Mouse (Mus musculus) MEL (cell line): Measurements from ENCODE around the gene Anp32e.

Experiments used
- CHD1 ChIP-seq: IDR thresholded peaks from 2 replicates; pipeline ENCODE4 v1.6.1; 2012; ENCODE audit warnings: low read depth, mild to moderate bottlenecking, inconsistent platforms, low read length, improper control_type of control experiment
- CTCF ChIP-seq, 3 experiments: IDR thresholded peaks in 2 of 3; conservative IDR thresholded peaks in 1 of 3; 2 replicates each; pipeline ENCODE4 v1.5.1; 2011 to 2012; ENCODE audit warnings: low read length in 3 of 3, low read depth in 2 of 3, mild to moderate bottlenecking in 2 of 3, improper control_type of control experiment in 1 of 3, inconsistent platforms in 1 of 3, mixed read lengths in 1 of 3, moderate library complexity in 1 of 3; ENCODE audit not compliant: control insufficient read depth in 1 of 3, insufficient read depth in 1 of 3, poor library complexity in 1 of 3, severe bottlenecking in 1 of 3
- EP300 ChIP-seq, 2 experiments: IDR thresholded peaks; 2 replicates each; pipeline ENCODE4 v1.6.1; 2011; ENCODE audit warnings: improper control_type of control experiment in 2 of 2, low read length in 2 of 2, low read depth in 1 of 2, mild to moderate bottlenecking in 1 of 2
- JUND ChIP-seq: IDR thresholded peaks from 2 replicates; pipeline ENCODE4 v1.6.1; 2011; ENCODE audit warnings: low read depth, mild to moderate bottlenecking, improper control_type of control experiment, low read length
- MYC ChIP-seq: IDR thresholded peaks from 2 replicates; pipeline ENCODE4 v1.6.1; 2011; ENCODE audit warnings: low read depth, mild to moderate bottlenecking, low read length, improper control_type of control experiment, moderate library complexity
- POLR2A ChIP-seq, 2 experiments: IDR thresholded peaks; 2 replicates each; pipeline ENCODE4 v1.6.1; 2011 to 2012; ENCODE audit warnings: low read length in 2 of 2, mild to moderate bottlenecking in 2 of 2, control low read depth in 1 of 2, improper control_type of control experiment in 1 of 2, low read depth in 1 of 2, moderate library complexity in 1 of 2; ENCODE audit not compliant: control insufficient read depth in 1 of 2, insufficient read depth in 1 of 2, poor library complexity in 1 of 2
- SIN3A ChIP-seq: IDR thresholded peaks from 2 replicates; pipeline ENCODE4 v1.6.1; 2012; ENCODE audit warnings: low read length, improper control_type of control experiment, inconsistent platforms
- USF1 ChIP-seq: IDR thresholded peaks from 2 replicates; pipeline ENCODE4 v1.6.1; 2014; ENCODE audit warnings: low read depth, mild to moderate bottlenecking, inconsistent platforms, low read length, improper control_type of control experiment, moderate library complexity

DNA sequence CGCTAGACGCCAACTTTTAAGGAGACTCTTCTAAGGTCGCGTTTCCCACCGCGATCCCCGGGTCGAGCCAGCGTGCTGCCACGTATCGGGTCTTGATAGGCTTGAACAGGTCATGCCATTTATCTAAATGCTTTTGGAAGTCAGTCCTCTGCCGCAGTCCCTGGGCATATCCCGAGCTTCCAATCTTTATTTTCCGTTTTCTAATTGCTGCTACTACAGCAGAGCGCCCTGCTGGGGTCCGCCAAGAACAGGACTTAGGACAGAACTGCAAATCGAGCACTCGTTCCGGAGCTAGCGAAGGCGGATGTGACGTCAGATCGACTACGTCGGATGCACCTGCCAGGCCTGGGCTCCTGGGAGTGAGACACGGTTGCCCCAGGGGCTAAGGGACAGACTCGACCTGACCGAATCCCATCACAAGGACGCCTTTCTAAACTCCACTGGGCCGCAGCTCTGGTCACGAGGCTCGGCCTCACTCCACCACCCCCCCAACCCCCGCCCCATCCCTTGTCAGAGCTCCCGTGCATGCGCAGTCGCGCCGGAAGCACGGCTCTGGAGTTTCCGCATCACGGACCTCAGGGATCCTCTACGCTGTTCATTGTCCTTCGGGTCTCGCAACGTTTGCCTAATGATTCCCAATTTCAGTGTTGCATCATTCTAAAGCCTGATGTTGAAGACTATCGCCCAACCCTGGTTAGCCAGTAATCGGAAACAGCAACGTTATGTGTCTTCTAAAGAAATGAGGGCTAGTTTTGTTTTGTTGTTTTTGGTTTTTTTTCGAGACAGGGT is 21.9 kb downstream of the Anp32e start:
- peak; percentile 94 for TF ChIP-seq CHD1
- TF ChIP-seq POLR2A (IDR thresholded peaks at IDR 0.05; ENCODE audit: control insufficient read depth in 1 of 2, insufficient read depth in 1 of 2, low read depth in 1 of 2, low read length in 2 of 2, poor library complexity in 1 of 2) = peak; percentile 89 to 96
- TF ChIP-seq CTCF (IDR thresholded peaks at IDR 0.05 in 2 of 3, conservative IDR thresholded peaks at IDR 0.05 in 1 of 3; ENCODE audit: control insufficient read depth in 1 of 3, insufficient read depth in 1 of 3, low read depth in 2 of 3, low read length in 3 of 3, poor library complexity in 1 of 3, severe bottlenecking in 1 of 3) = 0 out of 6 replicates have a peak, but pooled peaks of 1 of the 3 experiments have one; percentile 0
- peak; percentile 95 for TF ChIP-seq MYC
- TF ChIP-seq SIN3A = peak; percentile 76
- TF ChIP-seq USF1 = peak; percentile 65
- TF ChIP-seq EP300 (IDR thresholded peaks at IDR 0.05; ENCODE audit: low read depth in 1 of 2, low read length in 2 of 2) = peak in 1 of 2 experiments; percentile 18; a peak in 2 of 4 replicates
- peak; percentile 26; the same call in 1 of the 2 replicates for TF ChIP-seq JUND
